Mouse (Mus musculus) hindbrain, embryonic 16.5 days (tissue): ENCODE results near the gene Nif3l1. TPM values are rescaled to one million over a fixed set of nuclear protein-coding genes. Genes with fewer than 3 reads are reported as not detected.

Experiments used
- ATAC-seq: fragments of 200-750 bp; cut with Nextera tagmentation; 2 replicates; pipeline ENCODE4 v1.8.0; 2017; ENCODE audit warnings: moderate TSS enrichment, moderate library complexity
- H3K27ac ChIP-seq: fragments of 300-500 bp; sonication (generic); 2 replicates; pipeline ENCODE4 v1.5.1; 2014; ENCODE audit warnings: low read depth, mild to moderate bottlenecking, control low read depth, low read length, moderate library complexity
- H3K27me3 ChIP-seq: fragments of 300-500 bp; sonication (generic); replicated peaks from 2 replicates; pipeline ENCODE4 v1.6.1; 2014; ENCODE audit warnings: low read length; ENCODE audit not compliant: control insufficient read depth, insufficient read depth
- H3K36me3 ChIP-seq: fragments of 300-500 bp; sonication (generic); 2 replicates; pipeline ENCODE4 v1.6.1; 2014; ENCODE audit warnings: mild to moderate bottlenecking, low read length, moderate library complexity, mixed read lengths; ENCODE audit not compliant: control insufficient read depth, insufficient read depth
- H3K4me1 ChIP-seq: fragments of 300-500 bp; sonication (generic); 2 replicates; pipeline ENCODE4 v1.6.1; 2014; ENCODE audit warnings: low read depth, low read length; ENCODE audit not compliant: control insufficient read depth, insufficient read depth
- H3K4me2 ChIP-seq: fragments of 300-500 bp; sonication (generic); 2 replicates; pipeline ENCODE4 v1.6.1; 2014; ENCODE audit warnings: mild to moderate bottlenecking, low read length, control low read depth, moderate library complexity
- H3K4me3 ChIP-seq: fragments of 300-500 bp; sonication (generic); 2 replicates; pipeline ENCODE4 v1.5.1; 2014; ENCODE audit warnings: mild to moderate bottlenecking, low read length, control low read depth, moderate library complexity
- H3K9ac ChIP-seq: fragments of 300-500 bp; sonication (generic); 2 replicates; pipeline ENCODE4 v1.6.1; 2014; ENCODE audit warnings: low read depth, mild to moderate bottlenecking, control low read depth, low read length, moderate library complexity
- H3K9me3 ChIP-seq: fragments of 300-500 bp; sonication (generic); 2 replicates; pipeline ENCODE4 v1.6.1; 2014; ENCODE audit warnings: mild to moderate bottlenecking, low read length, moderate library complexity; ENCODE audit not compliant: control insufficient read depth
- WGBS: fragments of 180-500 bp; shearing (Covaris S2); extraction: QIAGEN DNeasy Blood & Tissue Kit; methylation state at CpG from one replicate; pipeline ENCODE4 v1.1.7; 2014; 5-methylcytosine and 5-hydroxymethylcytosine counted together
- polyA plus RNA-seq: library from polyadenylated mRNA; unstranded; fragments of >200 nt; fragmentation: Nextera tagmentation; extraction: Ambion mirVana; gene quantifications from 2 replicates; pipeline ENCODE4 v1.2.1, GENCODE M21; 2015

Nif3l1 gene
- polyA plus RNA-seq, 1 experiment from 2014 or later = 50.7 TPM

DNA sequence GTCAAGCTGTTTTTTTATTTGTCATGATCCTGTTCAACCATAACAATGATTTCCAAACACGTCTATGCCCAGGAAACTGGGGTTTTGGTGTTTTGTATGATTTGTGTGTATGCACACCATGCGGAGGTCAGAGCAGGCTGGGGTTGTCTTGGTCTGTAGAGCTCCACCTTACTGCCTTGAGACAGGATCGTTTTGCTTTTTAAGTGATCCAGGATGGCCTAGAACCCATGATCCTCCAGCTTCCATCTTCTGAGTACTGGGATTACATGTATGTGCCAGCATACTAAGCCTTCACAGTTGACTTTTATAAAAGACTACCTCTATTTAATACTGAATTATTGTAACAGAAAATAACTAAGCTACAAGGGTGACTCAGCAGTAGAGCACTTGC is 34.8 kb upstream of the Nif3l1 start:
- no peaks in the 10 kb centered on the region for H3K9me3 ChIP-seq
- no peak overlapping the region for H3K4me3 ChIP-seq
- H3K27ac ChIP-seq = no peak overlapping the region
- H3K9ac ChIP-seq = no peak overlapping the region
- no peaks in the 10 kb centered on the region for H3K4me1 ChIP-seq
- WGBS = 85% methylated on average over 3 of the region's 3 CpGs
- H3K36me3 ChIP-seq = peaks cover 41% of the 10 kb centered on the region
- no peaks in the 10 kb centered on the region for H3K27me3 ChIP-seq
- ATAC-seq = peak; percentile 26; the same call in 1 of the 2 replicates
- no peak overlapping the region for H3K4me2 ChIP-seq

DNA sequence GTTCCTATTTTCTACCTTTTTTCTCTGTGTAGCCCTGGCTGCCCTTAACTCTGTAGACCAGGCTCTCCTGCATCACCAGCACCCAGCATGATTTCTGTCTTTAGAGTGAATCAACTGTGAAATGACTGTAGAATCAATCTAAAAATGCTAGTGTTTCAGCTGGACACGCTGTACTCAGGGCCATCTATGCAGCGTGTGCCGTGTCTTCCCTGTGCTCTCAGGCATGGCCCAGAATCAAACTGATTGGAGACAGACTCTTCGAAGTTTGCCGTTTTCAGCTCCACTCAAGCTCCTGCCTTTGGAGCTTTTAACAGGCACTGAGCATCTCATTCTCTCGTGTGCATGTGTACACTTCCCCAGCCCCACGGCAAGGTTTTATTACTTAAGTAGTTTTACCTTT is 34.2 kb upstream of the Nif3l1 start:
- no peaks in the 10 kb centered on the region for H3K4me1 ChIP-seq
- no peak overlapping the region for H3K4me2 ChIP-seq
- no peaks in the 10 kb centered on the region for H3K9me3 ChIP-seq
- ATAC-seq = no peak; the same call in 1 of the 2 replicates
- H3K9ac ChIP-seq = no peak overlapping the region
- 93% methylated on average over 7 of the region's 7 CpGs for WGBS
- H3K4me3 ChIP-seq = no peak overlapping the region
- no peak overlapping the region for H3K27ac ChIP-seq
- no peaks in the 10 kb centered on the region for H3K27me3 ChIP-seq
- peaks cover 43% of the 10 kb centered on the region for H3K36me3 ChIP-seq

DNA sequence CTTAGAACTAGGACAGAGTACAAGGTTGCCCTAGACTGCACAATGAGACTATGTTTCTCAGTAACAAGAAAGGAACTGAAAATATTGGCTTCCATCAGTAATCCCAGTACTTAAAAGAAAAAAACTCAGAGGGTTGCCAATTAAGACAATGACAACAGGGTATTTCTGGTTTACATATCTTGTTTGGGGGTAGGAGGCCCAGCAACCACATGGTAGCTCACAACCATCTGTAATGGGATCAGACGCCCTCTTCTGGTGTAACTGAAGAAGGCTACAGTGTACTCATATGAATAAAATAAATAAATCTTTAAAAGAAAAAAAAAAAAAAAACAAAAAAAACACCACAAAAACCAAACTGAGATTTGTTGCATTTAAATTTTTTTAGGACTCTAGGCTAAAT is 29.5 kb upstream of the Nif3l1 start:
- 23% methylated on average over 1 of the region's 1 CpGs for WGBS
- ATAC-seq = no peak
- H3K4me2 ChIP-seq = no peak overlapping the region

DNA sequence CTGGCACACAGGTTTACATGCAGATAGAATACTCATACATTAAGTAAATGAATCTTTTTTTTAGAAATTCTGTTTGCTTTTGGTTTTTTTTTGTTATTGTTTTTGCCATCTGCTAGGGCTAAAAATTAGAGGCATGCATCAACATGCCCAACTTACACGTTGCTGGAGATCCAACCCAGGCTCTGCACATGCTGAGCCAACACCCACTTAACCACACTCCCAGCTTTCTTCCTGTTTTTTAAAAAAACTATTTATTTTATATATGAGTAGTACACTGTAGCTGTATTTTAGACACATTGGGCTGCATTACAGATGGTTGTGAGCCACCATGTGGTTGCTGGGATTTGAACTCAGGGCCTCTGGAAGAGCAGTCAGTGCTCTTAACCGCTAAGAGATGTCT is 28.9 kb upstream of the Nif3l1 start:
- no peak for ATAC-seq
- 88% methylated on average over 2 of the region's 2 CpGs for WGBS
- peaks cover 59% of the 10 kb centered on the region for H3K36me3 ChIP-seq

More for the DNA sequence above, 29.5 kb upstream of the Nif3l1 start:
- H3K27ac ChIP-seq = no peak overlapping the region
- peaks cover 63% of the 10 kb centered on the region for H3K36me3 ChIP-seq
- H3K4me3 ChIP-seq = no peak overlapping the region
- no peak overlapping the region for H3K9ac ChIP-seq
- H3K9me3 ChIP-seq = no peaks in the 10 kb centered on the region
- no peaks in the 10 kb centered on the region for H3K27me3 ChIP-seq
- no peaks in the 10 kb centered on the region for H3K4me1 ChIP-seq

DNA sequence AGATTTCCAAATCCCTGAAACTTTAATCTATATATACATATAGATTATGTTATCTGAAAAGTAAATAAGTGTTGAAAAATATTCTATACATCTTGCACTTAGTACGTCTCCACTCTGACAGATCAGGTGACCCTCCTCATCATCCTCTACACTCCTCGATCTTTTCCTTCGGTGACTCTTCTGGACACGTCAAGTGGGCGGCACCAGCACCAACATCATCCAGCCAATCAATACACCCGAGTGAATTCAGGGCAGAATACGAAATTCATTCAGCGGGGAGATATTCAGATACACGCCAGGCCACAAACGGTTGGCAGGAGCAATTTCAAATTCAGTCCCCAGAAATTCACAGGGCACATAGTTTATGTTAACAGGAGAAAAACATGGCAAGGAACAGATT is 24.9 kb upstream of the Nif3l1 start:
- H3K36me3 ChIP-seq = peaks cover 38% of the 10 kb centered on the region
- ATAC-seq = no peak
- 78% methylated on average over 10 of the region's 10 CpGs for WGBS
- no peaks in the 10 kb centered on the region for H3K9me3 ChIP-seq
- no peak overlapping the region for H3K27ac ChIP-seq
- no peak overlapping the region for H3K4me3 ChIP-seq
- no peak overlapping the region for H3K4me2 ChIP-seq
- peaks cover 17% of the 10 kb centered on the region for H3K4me1 ChIP-seq
- H3K9ac ChIP-seq = no peak overlapping the region
- H3K27me3 ChIP-seq = no peaks in the 10 kb centered on the region

More for the DNA sequence above, 28.9 kb upstream of the Nif3l1 start:
- H3K27me3 ChIP-seq = no peaks in the 10 kb centered on the region
- no peaks in the 10 kb centered on the region for H3K9me3 ChIP-seq
- no peak overlapping the region for H3K27ac ChIP-seq
- H3K4me3 ChIP-seq = no peak overlapping the region
- peaks cover 2% of the 10 kb centered on the region for H3K4me1 ChIP-seq
- H3K4me2 ChIP-seq = no peak overlapping the region
- H3K9ac ChIP-seq = no peak overlapping the region

DNA sequence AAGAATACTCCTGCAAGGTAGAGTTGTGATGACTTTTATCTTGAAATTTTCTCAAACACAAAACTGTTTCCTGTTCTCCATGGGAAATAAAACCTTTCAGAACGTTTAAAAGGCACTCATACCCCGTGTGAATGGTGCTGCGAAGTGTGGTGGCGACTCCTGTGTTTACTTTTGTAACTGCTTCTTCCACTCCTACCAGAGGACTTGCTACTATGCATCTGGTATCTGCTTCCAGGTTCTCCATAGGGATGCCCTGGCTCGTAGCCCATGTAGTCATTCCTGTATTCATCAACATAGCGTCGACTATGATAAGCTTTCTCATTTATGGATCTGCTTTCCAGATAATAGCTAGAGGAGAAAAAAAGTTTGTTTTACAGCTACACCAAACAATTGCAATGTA is 24.0 kb upstream of the Nif3l1 start:
- Histone ChIP-seq H3K9ac (no peak overlapping the region), H3K4me2 (peak overlapping the region; percentile 23; the same call in 1 of the 2 replicates), H3K27me3 (no peaks in the 10 kb centered on the region), H3K4me3 (0 out of 2 replicates have a peak overlapping the region, but pooled peaks have one; percentile 6), H3K36me3 (peaks cover 34% of the 10 kb centered on the region), H3K9me3 (no peaks in the 10 kb centered on the region), H3K27ac (no peak overlapping the region), H3K4me1 (peaks cover 17% of the 10 kb centered on the region)
- WGBS = 62% methylated on average over 7 of the region's 7 CpGs
- no peak for ATAC-seq

DNA sequence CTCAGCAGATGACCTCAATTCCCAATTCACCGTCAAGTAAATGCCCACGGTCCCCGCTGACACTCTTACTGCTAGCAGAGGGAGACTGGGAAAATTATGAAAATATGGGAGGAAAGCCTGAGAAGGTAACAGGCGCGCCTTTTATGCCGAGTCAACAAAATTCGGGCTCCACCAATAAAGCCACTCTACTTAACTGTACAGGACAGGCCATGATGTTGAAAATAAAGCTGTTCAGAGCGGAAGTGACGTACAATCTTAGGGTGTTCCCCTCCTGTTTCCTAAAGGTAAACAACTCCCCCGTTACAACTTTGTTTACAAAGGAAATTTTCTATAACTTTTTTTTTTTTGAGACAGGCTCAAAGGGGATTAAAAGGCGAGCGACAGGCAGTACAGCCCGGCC is 22.1 kb upstream of the Nif3l1 start:
- Histone ChIP-seq H3K4me2 (peak overlapping the region; percentile 83), H3K27me3 (no peaks in the 10 kb centered on the region), H3K9ac (peak overlapping the region; percentile 100), H3K9me3 (no peaks in the 10 kb centered on the region), H3K36me3 (peaks cover 20% of the 10 kb centered on the region), H3K4me3 (peak overlapping the region; percentile 99), H3K27ac (peak overlapping the region; percentile 99), H3K4me1 (peaks cover 17% of the 10 kb centered on the region)
- peak; percentile 43 for ATAC-seq
- WGBS = 6% methylated on average over 13 of the region's 13 CpGs

DNA sequence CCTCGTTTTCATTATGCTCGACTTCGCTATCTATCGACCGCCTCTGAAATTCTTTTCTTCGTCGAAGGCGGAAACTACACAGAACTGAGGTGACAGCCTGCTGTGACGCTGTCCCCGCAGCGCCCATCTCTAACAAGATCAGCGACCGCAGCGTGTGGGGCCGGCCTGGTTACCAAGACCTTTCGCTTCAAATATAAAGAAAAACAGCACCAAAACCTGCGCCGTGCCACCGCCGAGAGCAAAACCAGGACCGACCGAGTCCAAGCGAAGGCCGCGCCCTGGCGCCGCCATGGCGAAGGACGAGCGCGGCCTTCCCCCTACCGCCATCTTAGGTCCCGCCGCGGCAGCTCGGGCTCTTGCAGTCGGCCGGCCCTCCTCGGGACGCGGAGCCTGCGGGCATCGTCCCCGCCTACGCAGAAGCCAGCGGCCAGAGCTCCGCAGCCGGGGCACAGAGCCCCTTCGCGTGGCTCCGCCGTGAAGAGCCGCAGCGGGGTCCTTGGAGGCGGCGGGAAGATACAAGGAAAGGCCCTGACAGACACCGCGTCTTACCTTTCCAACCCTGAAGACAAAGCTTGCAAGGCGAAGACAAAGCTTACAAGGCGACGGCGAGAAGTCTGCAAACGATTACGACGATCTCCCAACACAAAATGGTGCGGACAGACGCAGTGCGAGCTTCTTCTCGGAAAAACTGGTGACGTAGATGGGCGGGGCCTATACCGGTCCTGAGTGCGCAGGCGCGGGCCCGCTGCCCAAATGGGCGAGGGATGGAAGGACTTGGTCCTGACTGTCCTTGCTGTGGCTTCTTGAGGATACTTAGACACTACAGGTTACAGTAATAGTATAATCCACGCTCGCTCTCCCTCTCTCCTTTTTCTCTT is 21.3 kb upstream of the Nif3l1 start, which contains the start of gene Clk1:
Clk1 (minus strand) TSS at position 696 of the 878 bp plus-strand sequence.
- Histone ChIP-seq H3K27ac (peak within 1 kb of the TSS; percentile 99), H3K4me1 (peaks cover 17% of the 10 kb centered on the region), H3K4me3 (peak within 1 kb of the TSS; percentile 99), H3K9me3 (no peaks in the 10 kb centered on the region), H3K36me3 (peaks cover 12% of the 10 kb centered on the region), H3K4me2 (peak within 1 kb of the TSS; percentile 83), H3K27me3 (no peaks in the 10 kb centered on the region), H3K9ac (peak within 1 kb of the TSS; percentile 100)
- peak; percentile 96 for ATAC-seq
- 1% methylated on average over 79 of the region's 79 CpGs for WGBS

DNA sequence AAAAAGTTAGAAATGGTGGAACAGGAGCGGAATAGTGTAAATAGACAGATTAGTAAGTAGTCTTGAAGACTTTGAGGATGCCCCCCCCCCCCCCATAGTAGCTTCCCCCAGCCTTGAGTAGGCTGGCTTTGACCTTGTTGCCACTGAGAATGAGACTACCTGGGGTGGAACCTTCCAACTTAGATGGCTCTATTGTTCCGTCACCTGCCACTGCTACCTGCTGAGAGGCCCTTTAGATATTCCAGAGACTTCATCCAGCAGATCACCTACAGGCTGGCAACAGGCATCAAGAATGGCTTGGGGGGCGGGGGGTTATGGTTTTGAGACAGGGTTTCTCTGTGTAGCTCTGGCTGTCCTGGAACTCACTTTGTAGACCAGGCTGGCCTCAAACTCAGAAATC is 20.4 kb upstream of the Nif3l1 start:
- Histone ChIP-seq H3K36me3 (peaks cover 8% of the 10 kb centered on the region; the same call in 1 of the 2 replicates), H3K4me1 (peaks cover 17% of the 10 kb centered on the region), H3K27ac (no peak overlapping the region), H3K9ac (no peak overlapping the region), H3K27me3 (no peaks in the 10 kb centered on the region), H3K4me2 (no peak overlapping the region), H3K4me3 (no peak overlapping the region), H3K9me3 (no peaks in the 10 kb centered on the region)
- no peak for ATAC-seq
- 86% methylated on average over 3 of the region's 3 CpGs for WGBS
